Mouse (Mus musculus) c-Kit-negative CD71-positive TER-119-positive erythroid progenitor cells, embryonic 14.5 days (primary cell): Measurements from ENCODE around the gene Nanp.

Experiments used
- DNase-seq: peaks from one replicate; pipeline ENCODE4 v3.0.0-alpha.2; 2013; ENCODE audit warnings: low read depth, low spot score

Nanp gene

DNA sequence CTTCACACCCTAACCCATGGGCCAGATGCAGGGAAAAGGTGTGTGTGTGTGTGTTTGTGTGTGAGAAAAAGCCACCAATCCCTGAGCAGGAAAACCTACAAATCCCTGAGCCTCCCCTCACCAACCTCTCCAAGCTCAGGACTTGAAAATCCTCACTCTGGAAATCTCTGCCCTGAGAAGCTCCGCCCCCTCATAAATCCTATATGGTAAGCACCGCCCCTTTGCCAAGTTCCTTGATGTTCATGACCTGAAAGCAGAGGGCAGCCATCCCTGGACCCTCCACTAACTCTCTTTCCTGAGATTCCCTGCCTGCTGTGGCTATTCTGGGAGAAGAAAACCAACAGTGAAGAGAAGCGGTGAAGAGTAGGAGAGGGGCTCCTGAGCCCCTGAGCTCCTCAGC lies 40.2 kb downstream of the Nanp start:
- DNase-seq, result no peak

DNA sequence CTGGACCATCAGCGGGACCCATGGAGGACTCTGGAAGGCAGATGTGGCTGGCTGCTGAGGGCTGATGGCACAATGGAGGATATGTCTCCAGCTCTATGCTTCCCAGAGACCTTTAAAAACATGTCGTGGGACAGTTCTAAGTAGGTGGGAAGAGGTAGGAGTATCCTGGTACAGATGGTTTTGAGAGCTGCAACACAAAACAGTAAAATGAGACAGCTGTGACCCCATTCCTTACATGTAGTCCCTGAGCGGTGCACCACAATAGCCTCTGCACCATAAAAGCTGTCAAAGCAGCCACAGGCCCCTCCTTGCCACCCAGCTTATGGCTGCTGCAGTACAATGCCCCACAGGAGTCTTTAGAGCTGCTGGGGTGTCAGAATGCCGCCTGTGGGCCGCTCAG lies 41.6 kb downstream of the Nanp start:
- no peak for DNase-seq

DNA sequence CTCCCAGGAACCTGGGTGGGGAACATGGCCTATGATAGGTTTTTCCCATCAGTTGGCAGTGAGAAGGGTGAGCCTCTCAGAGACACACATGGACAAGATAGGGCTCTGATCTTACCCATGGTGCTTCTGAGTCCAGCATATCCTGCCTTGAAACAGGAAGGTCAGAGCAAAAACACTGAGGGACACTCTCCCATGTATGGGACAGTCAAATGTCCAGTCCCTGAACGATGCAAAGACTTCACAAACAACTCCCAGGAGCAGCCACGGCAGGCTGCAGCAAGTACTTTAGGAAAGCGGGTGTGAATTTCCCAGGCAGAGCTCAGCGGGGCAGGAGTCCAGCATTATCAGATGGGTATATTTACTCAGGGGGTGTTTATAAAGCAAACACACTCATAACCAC lies 43.9 kb downstream of the Nanp start:
- DNase-seq, result no peak

DNA sequence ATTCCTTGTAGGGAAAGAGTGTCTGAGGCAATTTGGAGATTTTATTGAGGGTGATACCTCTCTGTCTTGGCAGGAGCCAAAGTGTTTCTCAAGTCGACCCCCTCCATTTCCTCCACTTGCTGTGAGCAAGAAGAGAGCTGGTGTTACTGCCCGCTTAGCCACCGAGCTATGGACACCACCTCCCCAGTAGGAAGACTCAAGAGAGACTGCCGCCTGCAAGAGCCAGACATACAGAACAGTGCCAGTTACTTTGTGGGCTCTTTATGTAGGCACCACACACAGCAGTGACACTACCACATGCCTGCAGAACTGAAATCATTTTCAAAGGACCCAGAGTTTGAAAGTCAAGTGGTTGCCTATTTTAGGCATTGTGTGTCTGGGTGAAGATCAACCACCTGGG lies 48.1 kb downstream of the Nanp start:
- no peak for DNase-seq

DNA sequence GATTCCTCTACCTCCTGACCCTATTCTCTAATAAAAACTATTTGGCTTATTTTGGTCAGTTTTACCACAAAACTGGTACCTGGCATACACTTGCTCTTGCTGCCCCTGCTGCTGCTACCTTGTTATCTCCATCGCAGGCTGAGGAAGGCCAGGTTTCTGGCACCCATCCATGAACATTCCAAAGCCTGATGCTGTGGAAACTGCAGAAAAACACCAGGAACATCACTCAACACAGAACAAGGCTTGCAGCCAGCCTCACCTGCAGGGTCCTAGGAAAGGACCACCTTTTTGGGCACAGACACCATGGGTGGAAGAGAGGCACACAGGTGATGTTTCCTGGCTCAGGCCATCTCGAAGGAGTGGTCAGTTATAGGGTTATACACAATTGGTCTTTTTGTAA lies 48.7 kb downstream of the Nanp start:
- no peak for DNase-seq

DNA sequence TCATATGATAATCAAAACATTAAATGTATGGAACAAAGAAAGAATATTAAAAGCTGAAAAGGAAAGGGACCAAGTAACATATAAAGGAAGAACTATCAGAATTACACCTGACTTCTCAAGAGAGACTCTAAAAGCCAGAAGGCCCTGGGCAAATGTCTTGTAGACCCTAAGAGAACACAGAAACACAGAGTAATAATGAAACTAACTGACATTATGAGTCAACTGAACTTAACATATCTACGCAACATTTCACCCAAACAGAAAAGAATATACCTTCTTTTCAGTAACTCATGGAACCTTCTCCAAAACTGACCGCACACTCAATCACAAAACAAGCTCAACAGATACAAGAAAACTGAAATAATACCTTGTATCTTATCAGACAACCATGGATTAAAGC lies 53.8 kb downstream of the Nanp start:
- DNase-seq, result no peak

DNA sequence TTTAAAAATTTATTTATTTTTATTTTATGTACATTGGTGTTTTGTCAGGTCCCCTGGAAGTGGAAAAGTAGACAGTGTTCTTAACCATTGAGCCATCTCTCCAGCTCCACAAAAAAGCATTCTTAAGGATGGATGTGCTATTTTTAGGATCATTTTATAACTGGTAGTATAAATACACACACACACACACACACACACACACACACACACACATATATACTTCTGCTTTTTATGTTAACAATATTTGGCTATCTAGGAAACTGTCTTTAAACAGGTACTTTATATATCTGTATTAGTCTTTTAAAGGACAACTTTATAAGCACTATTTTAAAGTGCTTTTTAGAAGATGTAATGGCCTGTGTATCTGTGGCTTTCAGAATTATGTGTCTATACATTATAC lies 57.1 kb downstream of the Nanp start:
- DNase-seq, result no peak

DNA sequence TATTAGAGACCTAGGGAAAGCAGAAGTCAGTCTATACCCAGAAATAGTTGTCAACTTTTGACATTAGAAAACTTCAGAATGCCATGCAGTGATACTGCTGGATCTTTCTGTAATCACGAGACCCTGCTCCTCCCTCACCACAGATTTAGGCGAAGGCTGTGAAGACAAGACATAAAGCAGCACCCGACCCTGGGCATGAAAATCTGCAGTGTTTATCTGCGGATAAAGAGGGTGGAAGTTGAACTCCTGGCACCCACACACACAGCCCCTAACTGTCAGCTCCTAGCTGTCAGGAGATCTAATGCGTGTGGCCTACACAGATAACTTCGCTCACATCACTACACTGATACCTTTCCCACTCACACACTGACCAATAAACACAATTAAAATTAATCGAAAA lies 57.7 kb downstream of the Nanp start:
- DNase-seq, result no peak

DNA sequence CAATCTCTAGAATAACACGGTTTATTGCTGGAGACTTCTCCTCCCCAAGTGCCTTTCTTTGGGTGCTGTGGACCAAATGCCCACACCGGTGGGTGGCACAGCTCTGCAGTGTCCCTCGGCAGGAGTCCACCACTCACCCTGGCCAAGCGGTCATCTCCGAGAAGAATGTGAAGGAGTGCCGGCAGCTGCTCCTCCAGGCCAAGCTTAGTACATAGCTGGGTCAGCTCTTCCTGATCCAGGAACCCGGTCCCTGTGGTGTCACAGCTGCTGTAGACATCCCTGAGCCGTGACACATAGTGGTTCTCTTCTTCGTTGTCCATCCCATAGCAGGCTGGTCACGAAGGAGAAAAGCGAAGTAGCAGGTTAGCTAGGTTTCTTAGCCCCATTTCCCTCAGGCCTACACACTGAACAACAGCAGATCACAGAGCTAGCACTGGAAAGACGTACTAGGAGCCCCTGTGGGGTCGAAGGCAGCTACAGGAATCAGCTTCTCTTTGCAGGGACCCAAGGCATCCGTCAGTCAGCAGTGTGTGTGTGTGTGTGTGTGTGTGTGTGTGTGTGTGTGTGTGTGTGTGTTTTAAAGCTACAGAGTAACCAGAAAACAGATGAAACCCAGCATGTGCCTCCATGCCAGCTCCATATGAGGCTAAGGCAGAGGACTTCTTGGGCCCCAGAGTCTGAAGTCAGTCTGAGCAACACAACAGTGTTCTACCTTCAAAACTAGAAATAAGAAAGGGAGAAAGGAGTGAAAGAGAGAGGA lies 59.2 kb downstream of the Nanp start:
- no peak for DNase-seq
